Mouse (Mus musculus) mesoderm, embryonic 11.5 days (tissue): Measurements from ENCODE around the gene Otulinl.
"Not testable (repeated sequence)": the region's sequence is repeated elsewhere in the genome, so short reads cannot be mapped to it uniquely, and the experiment has no call there.

ENCODE experiments used
- DNase-seq: peaks from one replicate; pipeline ENCODE4 v3.0.0-alpha.2; 2012; ENCODE audit warnings: low read depth, low spot score

The Otulinl gene

DNA sequence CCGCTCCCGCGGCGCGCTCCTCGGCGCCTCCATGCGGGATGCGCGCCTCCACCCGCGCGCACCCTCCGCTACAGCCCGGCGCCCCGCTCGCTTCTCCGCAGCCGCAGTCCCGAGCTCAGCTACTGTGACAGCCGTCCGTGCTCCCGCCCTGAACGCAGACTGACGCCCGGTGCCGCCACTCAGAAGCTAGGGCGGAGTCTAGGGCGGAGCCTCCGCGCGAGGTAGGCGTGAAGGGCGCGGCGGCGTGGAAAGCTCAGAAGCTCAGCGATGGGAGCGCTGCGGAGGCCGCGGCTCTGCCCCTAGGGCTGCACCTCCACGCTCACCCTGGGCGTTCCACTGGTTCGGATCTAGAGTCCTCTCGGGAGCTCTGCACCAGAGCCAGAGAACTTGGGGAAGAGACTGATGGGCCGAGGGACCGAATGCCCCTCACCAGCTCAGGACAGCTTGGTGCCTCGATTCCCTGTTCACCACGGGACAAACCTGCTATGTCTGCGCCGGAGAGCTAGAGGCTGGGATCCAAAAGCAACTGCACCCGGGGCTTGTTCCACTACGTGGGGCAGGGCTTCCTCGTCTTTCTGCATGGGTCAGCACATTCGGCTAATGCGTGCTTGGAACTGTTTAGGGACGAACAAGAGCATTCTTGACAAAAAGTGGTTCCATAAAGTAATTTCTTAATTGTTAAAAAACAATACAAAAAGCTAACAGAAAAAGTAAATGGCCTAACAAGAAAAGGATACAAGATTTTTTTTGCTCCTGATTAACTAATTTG lies at the start of gene Otulinl:
Otulinl (minus strand) TSS at position 161 of the 769 bp plus-strand sequence.
- DNase-seq = peak; percentile 94

- no peak for DNase-seq
These were observed 44.8 kb upstream of the Otulinl start for GRCm38 (mm10) chr15:27726228-27726627.

GRCm38 (mm10) chr15:27724796-27725680 lies 43.7 kb upstream of the Otulinl start:
- no peak for DNase-seq

DNA sequence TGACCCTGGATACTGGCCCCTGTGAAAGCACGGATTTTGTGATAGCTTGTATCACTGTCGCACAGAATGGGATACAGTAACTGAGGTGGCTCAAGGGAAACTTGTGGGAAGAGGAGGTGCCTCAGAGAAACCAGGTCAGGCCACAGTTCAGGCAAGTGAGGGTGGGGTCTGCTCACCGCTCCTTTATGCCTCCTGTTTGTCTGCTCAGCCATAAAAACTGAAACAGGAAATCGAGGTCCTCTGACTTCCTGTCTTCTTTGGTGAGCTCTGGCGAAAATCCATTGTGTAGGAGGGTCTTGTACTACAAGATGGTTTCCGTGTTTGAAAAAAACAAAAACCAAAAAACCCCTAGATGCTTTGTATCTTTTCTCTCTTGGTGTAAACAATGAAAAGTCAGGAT lies 42.9 kb upstream of the Otulinl start:
- DNase-seq = no peak

DNA sequence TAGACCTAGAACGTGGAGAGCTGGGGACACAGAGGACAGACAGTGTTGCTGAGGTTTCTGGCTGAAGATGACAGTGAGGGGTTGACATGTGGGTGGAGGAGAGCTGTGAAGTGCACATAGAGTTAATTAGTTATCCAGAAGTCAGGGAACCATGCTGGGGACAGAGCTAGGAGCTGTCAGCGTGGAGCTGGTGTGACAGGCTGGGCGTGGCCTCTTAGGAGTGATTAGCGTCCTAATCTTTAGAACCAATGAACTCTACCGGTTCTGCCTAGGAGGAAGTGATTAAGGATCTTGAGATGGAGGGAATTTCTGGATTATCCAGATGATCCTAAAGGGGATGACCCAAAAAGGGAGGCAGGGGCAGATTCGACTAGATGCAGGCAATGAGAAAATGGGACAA lies 42.4 kb upstream of the Otulinl start:
- DNase-seq = no peak

GRCm38 (mm10) chr15:27720297-27720696 lies 38.9 kb upstream of the Otulinl start:
- DNase-seq = not testable (repeated sequence)

DNA sequence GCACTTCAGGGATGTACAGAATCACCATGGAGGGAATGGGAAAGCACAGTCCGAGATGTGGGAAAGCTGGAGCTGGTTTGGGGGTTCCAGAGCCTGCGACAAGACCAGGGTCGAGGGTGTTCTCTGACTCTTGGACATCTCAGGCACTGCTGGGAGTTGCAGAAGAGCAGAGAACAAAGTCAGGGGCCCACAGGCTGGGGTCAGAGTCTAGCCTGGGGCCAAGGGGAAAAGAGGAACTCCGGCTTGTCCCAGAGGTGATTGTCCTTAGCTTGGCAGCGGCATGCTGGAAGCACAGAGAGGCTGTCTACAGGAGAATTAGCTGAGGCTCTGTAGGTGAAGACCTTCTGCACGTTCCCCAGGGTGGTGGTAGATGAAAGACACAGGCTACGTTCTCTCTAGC lies 37.3 kb upstream of the Otulinl start:
- no peak for DNase-seq

DNA sequence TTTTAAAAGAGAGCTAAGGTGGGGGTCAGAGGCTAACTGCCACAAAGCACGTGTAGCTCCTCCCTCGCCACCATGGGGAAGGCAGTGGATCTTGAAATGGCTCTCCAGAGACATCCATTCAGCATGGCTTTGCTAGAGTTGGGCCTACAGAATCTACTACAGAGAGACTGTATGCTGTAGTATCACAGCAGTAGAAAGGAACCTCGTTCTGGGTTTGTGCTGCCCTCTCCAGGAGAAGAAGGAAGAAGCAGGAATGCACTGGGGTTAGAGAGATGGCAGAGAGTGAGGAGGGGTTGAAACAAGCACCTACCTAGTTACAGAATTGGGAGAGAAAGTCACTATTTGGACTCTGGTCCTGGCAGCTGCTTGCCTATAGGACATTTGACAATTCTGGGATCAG lies 34.0 kb upstream of the Otulinl start:
- peak; percentile 15 for DNase-seq

DNA sequence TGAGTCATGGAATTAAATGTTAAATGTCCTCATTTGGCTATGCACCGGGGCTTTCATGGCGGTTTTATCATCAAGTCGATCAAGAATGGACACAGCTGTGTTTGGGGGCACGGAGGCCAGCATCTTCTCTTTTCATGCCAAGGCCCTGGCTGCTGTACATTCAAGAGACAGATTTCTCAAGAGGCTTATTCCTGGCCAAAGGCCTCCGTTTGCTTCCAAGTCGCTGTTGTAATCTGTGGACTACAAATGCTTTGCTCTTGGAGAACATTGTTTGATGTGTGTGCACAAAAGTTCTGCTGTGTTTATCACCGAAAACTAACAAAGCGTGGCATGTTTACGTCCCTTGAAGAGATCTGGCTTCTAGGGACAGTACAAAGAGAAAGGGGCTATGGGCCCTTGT lies 29.3 kb upstream of the Otulinl start:
- no peak for DNase-seq

DNA sequence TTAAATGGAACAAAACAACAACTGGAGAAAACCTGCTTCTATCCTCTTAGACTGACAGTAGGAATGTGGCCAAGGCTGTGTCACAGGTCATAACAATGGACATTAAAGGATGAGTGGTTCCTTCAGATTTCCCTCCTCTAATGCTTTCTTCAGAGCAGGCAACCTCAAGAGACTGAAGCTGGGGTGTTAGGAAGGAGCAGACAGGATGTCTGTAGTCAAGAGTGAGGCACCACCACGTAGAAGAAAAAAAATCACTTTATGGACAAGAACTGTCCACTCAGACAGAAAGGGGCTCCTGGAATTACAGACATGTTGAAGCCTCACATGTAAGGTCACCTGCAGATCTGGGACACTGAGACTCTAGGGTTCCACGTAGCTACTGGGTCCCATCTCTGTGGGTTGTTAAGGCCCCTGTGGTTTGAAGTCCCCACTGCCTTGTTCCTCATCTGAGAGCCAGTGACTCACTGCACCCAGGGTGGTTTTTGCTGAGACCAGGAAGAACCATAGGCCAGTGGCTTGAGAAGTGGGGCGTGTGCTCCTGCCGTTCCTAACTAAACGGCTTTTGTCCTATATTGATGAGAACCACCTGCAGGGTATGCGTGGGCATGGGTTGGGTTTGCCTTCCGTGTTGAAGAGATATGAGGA lies 27.7 kb upstream of the Otulinl start:
- no peak for DNase-seq

DNA sequence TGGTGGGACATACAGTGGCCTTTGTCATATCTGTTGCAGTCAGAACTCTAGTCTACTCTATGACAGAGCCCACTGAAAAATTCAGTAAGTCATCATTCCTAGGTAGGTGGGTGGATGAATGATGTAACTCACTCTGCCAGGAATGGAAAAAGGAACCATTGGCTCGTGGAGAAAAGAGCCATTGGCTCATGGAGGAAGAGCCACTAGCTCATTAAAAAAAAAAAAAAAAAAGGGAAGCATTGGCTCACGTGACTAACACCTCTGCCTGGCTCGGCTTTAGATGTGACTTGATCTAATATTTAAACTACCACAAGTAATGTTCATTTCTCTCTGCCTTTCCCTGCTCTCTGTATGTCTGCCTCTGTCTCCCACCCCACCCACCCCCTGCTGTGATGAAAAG lies 27.1 kb upstream of the Otulinl start:
- no peak for DNase-seq

GRCm38 (mm10) chr15:27702972-27703313 lies 21.6 kb upstream of the Otulinl start:
- DNase-seq = no peak

DNA sequence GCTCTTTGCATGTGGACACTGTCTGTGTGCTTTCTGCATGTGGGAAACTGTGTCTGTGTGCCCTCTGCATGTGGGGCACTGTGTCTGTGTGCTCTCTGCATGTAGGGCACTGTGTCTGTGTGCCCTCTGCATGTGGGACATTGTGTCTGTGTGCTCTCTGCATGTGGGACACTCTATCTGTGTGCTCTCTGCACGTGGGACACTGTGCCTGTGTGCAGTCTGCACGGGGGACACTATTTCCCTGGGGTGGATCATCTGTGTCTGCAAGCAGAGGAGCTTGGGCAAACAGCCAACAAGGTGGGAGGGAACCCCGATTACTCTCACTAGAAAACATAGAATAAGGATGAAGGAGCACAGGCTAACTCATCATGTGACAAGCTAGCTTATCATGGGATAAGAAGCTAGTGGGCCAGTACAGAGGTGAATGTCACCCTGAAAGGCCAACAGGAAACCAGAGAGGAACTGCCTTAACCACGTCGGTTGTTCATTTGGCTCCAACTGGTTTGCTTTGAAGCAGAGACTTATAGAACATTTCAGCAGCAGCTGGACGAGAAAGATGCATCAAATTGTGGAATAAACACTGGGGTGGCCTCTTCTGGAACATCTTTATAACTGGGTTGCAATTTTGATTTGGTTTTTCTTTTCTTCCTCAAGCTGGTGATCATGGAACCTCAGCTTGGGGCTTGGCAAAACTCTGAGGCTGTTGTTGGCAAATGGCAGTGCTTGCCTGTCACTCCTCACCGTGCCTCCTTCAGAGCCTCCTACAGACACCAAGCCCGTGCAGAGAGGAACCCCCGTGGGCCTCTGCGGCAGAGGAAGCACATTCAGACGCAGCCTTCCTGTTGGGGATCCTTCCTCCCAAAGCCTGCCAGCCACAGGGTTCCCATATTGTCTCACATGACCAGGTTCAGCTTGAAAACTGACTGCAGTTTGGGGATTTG lies 20.9 kb upstream of the Otulinl start:
- DNase-seq = no peak

DNA sequence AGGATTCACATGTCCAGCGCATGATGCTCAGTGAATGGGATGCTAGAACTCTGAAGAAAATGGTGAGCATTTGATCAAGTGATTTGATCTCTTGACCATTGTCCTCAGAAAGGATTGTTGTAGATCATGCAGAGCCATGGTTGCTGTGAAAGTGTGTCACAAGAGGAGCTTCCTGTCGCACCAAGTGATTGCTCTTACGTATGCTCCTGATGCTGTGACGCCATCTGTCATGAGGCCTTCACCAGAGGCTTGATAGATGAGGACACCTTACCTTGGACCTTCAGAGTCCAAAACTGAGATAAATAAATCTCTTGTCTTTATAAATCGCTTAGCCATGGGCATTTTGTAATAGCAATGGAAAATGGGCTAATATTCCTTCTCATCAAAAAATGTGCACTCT lies 16.3 kb upstream of the Otulinl start:
- DNase-seq = no peak

- no peak for DNase-seq
These were observed 11.9 kb upstream of the Otulinl start for GRCm38 (mm10) chr15:27693235-27693634.

DNA sequence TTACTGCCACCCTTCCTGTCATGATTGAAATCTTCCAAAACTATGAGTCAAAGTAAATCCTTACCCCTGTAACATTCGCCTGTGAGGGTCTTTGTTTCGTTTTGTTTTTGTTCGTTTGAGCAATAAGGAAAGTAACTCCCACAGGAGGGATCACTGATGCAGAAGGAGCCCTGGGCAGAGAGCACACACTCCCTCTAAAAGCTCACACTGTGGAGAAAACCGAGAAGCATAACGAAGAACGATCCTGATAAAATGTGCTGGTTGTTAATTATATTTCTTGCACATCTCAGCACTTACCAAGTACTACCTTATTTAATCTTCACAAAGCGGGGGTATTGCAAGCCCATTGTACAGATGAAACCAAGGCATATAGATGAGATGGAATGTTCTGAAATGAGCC lies 10.8 kb upstream of the Otulinl start:
- DNase-seq = no peak

DNA sequence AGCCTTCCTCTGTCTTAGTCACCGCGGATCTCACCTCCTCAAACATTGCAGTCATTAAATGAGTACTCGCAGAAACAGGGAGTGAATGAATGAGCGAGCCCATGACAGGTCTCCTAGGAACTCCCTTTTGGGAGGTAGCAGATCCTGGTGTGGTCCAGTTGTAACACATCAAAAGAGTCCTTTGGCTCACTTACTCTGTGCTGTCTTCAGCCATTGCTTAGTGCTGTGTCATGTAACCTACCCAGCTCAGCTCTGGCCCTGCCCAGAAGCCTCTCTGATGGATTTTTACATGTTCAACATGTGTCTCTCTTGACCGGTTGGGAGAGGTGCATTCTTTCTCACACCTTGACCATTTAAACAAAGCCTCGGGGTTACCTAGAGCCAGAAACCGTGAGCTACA lies 9.8 kb upstream of the Otulinl start:
- DNase-seq = no peak

DNA sequence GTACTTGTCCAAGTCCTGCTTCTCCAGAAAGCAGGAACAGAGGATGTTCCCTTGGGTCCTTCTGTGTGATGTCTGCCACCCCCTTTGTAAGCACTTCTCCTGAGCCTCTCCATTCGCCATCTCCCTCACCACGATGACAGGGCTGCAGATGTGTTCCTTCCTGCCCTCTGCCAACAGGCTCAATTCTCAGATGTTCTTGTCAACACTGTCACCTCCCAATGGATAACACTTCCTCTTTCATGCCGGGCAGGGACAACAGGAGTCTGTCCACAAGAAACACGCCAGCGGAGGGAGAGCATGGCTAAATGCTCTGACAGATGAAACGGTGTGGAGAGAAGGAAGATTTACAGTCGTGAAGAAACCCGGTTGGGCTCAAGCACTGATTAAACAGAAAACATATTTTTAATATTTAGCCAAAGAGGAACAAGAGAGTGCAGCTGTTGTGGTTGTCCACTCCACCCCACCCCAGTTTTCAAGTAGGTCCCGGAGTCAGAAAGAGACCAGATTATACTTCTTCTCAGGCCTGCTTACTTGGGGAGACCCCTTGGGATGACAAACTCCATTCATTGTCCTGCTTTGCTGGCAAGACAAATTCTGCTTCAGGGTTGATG lies 6.8 kb upstream of the Otulinl start:
- peak; percentile 31 for DNase-seq

- no peak for DNase-seq
These were observed 3.4 kb upstream of the Otulinl start for GRCm38 (mm10) chr15:27684813-27685212.

DNA sequence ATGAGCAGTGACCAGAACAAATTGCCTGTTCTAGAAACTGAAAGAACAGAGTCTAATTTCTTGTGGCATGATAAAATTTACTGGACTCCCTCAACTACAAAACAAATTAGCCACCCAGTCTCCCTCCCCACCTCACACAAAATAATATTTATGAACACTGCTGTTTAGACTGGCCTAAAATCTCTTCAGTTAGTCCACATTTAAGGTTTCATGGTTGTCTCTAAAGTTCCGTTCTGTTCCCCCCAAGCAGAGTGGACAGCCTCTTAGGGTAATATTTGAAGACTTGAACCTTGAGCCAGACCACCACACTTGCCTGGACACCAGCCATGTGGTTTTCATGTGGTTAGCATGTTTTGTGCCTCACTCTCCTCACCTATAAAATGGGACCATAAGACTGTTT lies 1.8 kb upstream of the Otulinl start:
- no peak for DNase-seq

DNA sequence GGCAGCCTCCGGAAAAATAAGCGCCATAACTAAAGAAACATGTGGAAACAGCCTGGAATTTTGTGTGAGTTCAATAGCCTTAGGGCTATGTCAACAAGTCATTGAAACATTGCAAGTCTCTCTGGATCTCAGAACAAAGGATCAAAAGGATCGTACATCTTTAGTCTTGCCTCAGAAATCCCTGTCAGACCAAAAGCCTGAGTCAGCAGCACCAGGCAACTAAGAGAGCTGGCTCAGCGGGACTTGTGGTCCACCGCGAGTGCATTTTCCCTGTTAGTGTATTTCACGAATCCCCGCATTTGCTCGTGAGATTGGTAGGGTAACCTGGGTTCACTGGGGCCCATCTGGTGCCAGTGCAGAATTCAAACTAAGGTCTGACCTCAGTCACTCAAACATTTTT lies 1.2 kb upstream of the Otulinl start:
- peak; percentile 62 for DNase-seq
